Mouse (Mus musculus): ENCODE data around the gene 4933402J07Rik.

4933402J07Rik gene

GRCm38 (mm10) chr8:87629656-87630055, 66.0 kb downstream of the 4933402J07Rik start:
- DNase-seq: no peak

GRCm38 (mm10) chr8:87631776-87632175, 68.1 kb downstream of the 4933402J07Rik start:
- no peak for DNase-seq

- no peak for DNase-seq
Measured at GRCm38 (mm10) chr8:87636226-87636742, 72.6 kb downstream of the 4933402J07Rik start.

Measured in cerebellum, adult 9-11 months (tissue).